Mouse (Mus musculus) embryo, embryonic 11 days (tissue): Measurements from ENCODE around the gene Actl6a.
A peak's percentile ranks its signal among the peaks of the same experiment; 100 is the strongest.
"Not testable (repeated sequence)": the region's sequence is repeated elsewhere in the genome, so short reads cannot be mapped to it uniquely, and the experiment has no call there.

ENCODE experiments used
- DNase-seq: peaks from one replicate; pipeline ENCODE4 v3.0.0-alpha.2; 2015

The Actl6a gene

DNA sequence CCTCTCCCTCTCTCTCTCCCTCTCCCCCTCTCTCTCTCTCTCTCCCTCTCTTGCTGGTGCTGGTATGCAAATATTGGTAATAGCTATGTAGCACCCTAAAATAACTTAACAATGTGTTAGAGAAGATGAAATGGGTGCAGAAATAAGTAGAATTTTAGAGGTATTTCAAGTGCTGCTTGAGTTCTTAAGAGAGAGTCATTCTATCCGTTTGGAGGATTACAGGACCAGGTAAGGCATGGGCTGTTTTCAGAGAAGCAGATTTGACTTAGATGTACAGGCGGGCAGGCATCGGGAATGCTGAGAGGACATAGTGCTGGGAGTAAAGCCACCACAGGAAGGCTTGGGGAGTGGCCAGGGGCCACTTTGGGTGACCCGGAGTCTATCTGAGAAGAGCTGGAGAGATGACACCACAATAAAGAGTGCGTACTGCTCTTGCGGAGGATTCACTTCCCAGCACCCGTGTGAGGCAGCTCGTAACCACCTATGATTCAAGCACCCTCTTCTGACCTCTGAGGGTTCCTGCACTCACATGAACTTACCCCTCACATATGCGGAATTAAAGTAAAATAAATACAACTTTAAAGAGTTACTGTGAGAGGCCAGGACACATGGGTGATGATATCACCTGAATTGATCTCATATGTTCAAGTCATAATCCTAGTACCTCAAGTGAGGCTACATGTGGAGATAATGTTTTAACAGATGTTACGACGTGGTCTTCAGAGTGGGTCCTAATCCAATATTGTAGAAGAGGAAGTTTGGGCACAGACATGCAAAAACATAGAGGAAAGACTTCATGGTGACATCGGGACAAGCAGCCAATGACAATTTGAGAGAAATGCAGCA, 11.1 kb upstream of the Actl6a start:
- DNase-seq, result no peak

DNA sequence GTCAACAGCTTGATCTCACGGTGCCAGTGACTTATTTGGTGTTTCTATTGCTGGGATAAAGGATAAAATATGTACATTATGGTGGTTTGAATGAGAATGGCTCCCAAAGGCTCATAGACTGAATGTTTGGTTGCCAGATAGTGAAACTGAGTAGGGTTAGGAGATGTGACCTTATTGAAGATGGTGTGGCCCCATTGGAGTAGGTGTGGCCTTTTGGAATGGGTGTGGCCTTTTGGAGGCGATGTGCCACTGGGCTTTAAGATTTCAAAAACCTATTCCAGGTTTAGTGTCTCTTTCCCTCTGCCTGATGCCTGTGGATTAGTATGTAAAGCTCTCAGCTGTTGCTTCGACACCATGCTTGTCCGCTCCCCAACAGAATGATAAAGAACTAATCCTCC, 10.5 kb upstream of the Actl6a start:
- no peak for DNase-seq

DNA sequence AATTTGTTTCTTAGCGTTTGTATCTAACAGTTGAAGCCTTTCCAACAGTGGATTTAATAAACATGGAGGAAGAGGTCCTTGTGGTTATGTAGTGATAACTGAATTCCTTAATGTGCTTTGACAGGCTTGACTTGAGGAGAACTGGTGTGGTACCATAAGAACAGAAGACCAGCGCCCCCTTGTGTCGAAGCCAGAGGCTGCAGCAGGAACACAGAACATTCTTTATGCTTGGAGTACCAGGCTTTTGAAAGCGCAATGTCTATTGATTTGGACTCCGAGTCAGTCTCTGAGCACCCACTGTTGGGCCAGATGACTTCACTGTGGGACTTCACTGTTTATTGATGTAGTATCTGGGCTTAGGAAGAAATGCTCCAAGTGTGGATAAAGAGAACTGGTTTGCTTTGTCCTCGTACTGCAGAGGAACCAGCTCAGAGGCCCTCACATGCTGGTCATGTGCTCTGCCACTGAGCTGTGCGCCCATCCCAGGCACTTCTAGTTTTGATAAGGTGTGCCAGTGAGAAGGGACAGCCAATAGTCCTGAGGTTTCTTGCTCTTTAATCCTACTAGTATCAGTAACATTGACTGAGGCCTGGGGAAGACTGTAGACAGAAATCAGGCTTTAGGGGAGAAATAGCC, 7.8 kb upstream of the Actl6a start:
- DNase-seq, result peak; percentile 86

DNA sequence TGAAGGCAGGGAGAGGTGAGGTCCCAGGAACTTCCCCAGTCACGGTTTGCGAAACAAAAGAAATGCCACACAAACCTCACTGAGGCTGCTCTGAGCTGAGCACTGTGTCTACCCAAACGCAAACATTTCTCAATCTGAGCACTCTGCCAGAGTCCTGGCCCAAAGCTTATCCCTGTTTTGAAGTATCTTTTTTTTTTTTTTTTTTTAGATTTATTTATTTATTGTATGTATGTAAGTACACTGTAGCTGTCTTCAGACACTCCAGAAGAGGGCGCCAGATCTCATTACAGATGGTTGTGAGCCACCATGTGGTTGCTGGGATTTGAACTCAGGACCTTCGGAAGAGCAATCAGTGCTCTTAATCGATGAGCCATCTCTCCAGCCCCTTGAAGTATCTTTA, 2.1 kb upstream of the Actl6a start:
- not testable (repeated sequence) for DNase-seq

DNA sequence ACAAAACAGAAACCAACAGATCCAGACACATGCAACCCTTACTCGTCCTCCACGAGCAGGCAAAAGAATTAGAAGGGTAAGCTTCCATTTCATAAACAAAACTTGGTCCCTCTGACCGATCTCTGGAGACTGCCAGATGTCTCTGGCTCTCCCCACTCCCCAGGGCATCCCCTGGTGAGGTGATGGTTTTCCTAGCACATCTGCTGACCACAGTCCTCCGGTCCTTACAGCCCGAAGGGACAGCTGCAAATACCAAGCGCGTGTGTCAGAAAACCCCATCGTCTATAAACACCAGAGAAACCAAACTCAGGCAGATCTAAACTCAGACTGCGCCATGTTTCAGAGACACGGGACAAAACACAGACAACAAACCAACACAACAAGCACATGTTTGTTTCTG, 1.5 kb upstream of the Actl6a start:
- DNase-seq, result not testable (repeated sequence)

DNA sequence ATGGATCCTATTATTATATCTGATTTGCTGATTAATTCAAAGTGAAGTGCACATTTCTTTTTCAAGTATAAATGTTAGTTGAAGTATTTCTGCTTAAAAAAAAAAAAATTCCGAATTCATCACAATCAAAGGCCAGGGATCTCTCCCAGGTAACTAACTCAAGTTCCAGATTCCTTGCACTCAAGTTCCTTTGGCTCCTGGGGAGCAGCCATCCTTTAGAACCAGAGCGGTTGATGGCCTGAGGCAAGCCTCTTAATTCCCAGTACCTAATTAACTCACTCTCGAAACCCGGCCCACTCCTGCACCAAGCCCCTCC, 1.9 kb downstream of the Actl6a start:
- DNase-seq, result no peak

DNA sequence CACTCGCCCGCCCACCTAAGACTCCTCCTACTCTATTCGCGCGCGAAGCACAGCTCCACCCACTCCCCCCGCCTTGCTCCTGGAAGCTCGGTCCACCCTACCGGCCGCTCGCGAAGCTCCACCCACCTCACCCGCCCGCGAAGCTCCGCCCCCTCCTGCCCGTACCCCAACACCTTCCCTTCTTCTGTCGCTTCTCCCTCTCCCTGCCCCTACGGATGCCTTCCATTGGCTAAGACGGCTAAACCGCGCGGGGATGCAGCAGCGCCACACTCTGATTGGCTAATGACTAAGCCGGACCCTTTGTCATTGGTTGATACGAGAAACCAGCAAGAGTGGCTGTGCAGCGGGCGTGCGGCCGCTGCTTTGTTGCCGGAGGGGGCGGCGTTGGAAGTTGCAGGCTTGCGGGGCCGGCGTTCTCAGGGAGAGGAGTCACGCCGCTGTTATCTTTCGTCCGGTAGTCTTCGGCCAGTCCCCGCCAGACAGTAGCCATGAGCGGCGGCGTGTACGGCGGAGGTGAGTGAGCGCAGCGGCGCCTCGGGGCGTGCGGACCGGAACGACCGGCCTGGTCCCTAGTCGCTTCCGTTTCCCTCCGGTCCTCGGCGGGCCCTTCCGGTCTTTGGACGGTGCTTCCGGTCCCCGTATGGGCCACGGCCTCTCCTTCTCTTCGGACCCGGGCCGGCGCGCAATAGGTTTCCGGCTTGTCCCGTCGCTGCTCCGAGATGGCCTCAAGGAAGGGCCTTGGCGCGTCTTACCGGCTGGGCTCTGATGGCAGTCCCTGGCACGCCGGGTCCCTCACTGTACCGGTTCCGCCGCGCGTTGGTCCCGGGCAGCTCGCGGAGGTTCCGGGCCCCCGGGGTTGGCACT, 2.5 kb downstream of the Actl6a start:
- peak; percentile 97 for DNase-seq

DNA sequence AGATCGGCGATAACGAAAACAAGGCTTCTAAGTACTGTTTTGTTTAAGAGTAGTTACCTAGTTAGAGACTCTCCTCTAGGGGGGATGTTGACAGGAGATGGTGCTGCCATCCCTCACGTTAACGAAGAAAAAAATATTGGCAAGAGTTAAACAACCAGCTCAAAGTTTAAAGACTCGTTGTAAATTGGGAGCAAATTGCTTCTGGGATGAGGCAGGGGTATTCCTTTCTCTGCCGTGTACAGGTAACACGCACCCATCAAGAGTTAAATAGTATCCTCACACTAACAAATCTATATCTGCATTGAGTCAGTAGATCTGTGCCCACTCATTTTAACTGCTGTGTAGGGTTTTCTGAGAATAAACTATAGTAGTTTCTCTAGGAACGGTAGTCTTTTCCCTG, 3.3 kb downstream of the Actl6a start:
- DNase-seq, result no peak

DNA sequence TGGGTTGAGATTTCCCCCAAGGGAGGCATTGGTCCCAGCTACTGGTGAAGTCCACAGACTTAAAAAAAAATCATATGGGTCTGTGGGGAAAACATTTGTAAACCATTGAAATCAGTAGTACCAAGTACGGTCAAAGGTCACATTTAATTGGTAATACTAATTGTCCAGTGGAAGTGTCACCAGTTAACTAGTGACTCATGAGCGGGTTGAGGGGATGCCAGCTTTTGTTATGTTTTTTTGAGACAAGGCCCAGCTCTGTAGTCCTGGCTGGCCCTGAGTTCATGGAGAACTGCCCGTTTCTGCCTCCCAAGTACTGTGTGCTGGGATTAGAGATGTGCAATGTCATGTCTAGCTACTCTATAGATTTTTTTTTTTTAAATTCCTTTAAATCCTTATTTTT, 7.6 kb downstream of the Actl6a start:
- no peak for DNase-seq

DNA sequence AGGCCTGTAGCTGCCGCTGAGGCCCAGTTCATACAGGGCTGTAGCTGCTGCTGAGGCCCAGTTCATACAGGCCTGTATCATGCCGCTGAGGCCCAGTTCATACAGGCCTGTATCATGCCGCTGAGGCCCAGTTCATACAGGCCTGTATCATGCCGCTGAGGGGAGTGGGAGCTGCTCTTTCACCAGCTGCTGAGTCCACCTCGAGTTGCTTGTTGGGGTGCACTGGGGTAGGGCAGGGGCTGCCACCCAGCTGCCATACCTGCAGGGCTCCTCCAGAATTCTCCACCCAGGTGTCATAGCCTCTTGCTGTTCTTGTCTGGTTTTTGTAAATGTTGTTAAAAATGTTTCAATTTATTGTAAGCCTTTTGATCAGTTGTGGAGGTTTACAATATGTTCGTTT, 11.3 kb downstream of the Actl6a start:
- not testable (repeated sequence) for DNase-seq

DNA sequence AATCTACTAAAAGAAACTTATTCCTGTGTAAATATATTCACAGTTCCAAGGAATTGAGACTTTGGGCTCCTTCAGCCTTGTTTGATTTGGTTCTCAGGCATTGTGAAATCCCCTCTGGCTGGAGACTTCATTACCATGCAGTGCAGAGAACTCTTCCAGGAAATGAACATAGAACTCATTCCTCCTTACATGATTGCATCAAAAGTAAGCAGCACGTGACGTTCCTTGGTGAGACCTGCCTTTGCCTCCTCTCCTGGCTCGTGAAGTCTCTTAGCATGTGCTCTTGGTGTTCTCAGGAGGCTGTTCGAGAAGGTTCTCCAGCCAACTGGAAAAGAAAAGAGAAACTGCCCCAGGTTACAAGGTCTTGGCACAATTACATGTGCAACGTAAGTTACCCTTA, 12.2 kb downstream of the Actl6a start:
- DNase-seq, result no peak

DNA sequence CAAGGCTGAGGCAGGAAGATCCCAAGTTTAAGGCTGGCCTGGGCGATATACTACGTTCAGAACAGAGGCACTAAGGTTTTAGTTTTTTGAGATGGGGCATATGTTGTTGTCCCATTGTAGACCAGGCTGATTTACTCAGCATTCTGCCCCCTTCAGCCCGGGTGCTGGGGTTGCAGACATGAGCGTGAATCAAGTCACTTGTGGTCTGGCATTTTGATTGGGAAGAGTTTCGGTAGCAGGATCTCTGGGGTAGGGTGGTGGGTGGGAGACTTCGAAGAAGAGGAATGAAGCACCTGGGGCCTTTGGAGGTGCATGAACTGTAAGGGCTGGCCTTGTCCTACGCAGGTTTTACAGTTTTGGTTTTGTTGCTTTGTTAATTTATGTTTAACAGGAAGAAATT, 18.1 kb downstream of the Actl6a start:
- DNase-seq, result no peak

DNA sequence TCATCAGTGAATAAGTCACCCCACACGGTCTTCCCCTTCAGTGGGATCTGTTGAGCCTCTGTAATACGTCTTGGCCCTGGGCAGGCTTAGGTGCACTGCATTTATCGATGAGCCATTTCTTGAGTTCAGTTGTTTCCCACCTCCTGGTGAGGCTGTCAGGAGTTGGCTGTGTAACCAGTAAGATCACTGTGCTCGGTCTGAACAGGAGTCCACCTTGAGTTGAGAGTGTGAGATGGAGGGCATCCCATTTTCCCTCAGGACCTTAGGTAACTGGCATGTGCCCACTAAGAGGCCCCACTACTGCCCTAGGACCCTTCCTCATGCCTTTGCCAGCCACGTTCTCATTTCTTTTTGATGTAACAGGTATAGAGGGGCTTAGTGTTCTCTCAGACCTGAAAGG, 19.9 kb downstream of the Actl6a start:
- DNase-seq, result no peak

DNA sequence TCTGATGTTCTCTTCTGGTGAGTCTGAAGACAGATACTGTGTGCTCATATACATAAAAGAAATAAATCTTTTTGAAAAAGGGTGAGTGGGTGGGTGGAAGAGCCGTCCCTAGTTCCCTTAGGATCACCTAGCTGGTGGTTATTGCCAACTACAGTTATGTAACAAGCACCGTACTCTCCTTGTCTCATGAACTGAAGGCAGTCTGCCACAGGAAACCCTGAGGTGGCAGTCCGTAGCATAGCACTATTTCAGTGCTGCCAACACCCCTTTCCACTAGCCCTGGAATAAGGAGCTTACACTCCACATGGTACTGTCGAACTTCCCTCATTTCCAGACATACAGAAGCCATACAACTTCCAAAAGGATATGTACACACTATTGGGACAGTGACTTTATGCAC, 21.8 kb downstream of the Actl6a start:
- no peak for DNase-seq

DNA sequence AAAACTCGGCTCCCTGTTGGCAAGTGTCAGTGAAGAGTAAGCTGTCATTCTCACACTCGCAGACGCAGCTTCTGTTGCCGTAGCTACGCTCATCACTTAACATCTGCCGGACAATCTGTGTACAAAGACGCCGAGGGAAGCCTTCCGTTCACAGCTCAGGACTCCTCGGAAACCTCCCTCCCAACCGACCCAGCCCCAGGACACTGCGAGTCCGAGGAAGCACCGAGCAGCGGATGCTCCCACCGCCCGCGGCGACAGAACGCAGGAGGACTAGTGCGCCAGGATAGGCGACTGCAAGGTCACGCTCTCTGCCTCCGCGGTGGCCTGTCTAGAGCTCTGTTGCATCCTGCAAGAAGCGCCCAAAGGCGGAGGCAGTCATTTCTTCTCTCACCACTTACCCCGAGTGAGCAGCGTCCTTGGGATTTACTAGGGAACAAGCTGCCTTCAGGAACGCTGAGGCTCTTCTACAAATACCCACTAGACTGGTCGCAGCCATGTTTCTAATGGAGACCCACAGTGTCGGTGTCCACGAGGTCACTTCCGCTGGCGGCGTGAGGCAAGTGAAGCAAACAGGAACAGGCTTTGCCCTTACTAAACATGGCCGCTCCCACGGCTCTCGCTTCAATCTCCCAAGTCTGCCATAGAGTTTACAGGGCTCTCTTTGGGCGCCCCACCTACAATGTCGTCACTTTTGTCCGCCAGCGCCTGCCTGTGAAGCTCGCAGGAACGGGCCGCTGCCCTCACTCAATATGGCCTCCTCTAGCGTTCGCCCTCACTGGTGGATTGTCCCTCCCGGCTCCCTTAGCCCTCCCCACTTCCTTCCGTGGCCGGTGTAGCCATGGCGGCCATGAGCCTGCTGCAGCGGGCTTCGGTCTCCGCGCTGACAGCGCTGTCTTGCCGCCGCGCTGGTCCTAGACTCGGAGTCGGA, 30.4 kb downstream of the Actl6a start, which contains the start of gene Ndufb5:
Gene Ndufb5, plus strand, starts transcription at position 747 of the 928 bp plus-strand sequence.
- peak; percentile 97 for DNase-seq

DNA sequence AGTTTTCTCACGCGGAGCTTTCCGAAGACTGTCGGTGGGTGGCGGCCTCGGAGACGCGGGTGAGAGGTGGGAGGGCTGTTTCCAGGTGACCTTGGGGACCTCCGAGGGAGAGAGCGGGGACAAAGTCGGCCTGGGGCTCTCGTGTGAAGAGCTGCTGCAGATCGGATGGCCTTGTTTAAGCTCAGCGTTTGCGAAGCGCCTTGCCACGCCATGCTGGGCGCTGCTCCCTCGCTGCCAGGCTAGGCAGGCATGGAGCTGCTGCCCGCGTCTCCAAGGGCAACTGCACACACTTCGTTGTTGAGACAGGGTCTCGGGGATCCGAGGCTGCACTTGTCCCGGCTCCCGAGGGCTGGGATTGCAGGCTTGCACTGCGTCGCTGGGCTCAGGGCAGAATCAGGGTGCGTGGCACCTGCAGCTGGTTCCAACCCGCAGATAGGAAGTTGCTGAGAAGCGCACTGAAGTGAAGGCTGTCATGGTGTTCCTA, 31.1 kb downstream of the Actl6a start, which contains the start of gene Mrpl47:
Gene Mrpl47, minus strand, starts transcription at position 434 of the 484 bp plus-strand sequence.
- no peak for DNase-seq

DNA sequence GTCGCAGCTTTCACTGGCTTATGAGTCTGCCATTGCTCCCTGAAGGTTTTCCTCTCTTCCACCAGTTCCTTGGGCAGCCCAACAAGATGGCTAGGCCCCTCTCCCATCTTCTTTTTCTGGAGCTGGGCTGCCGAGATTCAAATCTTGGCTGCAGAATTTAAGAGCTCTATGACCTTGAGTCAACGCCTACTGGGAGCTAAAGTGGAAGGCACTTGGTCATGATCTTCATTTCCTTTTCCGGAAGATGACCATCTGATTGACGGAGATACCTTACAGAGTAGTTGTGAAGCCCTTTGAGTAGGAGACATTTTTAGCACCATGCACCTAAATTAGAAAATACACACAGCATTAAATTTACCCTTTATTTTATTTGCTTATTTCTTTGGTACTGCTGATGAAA, 32.5 kb downstream of the Actl6a start:
- no peak for DNase-seq

DNA sequence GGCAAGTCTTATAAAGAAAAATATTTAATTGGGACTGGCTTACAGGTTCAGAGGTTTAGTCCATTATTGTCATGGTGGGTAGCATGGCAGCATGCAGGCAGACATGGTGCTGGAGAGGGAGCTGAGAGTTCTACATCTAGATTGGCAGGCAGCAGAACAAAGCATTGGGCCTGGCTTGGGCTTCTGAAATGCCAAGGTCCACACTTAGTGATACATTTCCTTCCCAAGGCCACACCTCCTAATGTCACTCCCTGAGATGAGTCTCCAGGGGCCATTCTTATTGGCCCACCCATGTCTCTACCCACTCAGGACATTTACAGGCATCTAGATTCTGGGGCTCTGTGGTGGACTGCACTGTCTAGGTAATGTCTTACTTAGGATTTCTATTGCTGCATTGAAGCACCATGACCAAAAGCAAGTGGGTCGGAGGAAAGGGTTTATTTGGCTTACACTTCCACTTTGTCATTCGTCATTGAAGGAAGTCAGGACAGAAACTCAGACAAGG, 36.2 kb downstream of the Actl6a start:
- no peak for DNase-seq

DNA sequence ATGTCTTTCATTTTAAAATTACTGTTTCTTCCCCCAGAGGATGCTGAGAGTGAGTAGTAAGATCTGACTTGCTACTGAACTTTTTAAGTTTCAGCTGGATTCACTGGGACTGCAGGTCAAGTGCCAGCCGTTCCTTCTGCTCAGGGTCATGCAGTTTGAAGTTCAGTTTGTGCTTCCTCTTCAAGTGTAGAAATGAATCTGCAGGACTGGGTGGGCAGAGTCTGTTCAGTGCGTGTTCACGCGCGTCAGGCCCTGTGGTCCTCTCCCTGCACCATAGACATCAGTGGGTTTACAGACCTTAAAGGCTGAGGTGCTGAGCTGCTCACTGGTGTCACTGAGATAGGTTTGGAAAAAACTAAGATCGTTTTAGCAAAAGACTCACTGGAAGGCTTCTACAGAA, 38.9 kb downstream of the Actl6a start:
- DNase-seq, result no peak

DNA sequence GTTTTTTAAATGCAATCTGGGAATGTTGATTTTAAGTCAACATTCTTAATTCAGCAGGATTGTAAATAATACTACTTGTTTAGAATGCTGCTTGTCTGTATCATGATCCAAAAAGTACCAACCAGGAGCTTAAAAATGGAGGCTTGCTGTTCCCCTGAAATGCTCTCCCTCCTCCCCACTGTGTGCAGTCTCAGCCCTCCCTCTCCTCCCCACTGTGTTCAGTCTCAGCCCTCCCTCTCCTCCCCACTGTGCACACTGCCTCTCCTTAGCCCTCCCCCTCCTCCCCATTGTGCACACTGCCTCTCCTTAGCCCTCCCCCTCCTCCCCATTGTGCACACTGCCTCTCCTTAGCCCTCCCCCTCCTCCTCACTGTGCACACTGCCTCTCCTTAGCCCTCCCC, 39.3 kb downstream of the Actl6a start:
- DNase-seq, result not testable (repeated sequence)

DNA sequence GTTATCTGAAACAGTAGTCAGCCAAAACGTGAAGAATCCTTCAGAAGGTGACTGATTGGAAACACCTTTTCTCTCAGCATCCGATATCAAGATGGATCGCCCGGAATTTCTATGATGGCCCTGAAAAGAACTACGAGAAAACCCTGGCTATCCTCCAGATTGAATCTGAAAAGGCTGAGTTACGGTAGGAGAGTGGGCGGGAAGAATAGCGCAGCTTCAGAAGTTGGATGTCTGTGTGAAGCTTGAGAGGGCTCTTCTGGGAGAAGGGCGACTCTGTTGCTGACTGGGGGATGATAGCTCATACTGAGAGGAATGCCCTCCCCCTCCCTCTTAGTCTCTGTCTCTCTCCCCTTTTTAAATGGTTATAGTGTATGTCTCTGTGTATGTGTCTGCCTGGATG, 42.3 kb downstream of the Actl6a start:
- no peak for DNase-seq
